Mouse (Mus musculus) embryo, embryonic 10.5 days (tissue): ENCODE measurements around the gene Fam131b.

Experiments used
- DNase-seq: peaks from one replicate; pipeline ENCODE4 v3.0.0-alpha.2; 2015; ENCODE audit warnings: low spot score

Fam131b gene

DNA sequence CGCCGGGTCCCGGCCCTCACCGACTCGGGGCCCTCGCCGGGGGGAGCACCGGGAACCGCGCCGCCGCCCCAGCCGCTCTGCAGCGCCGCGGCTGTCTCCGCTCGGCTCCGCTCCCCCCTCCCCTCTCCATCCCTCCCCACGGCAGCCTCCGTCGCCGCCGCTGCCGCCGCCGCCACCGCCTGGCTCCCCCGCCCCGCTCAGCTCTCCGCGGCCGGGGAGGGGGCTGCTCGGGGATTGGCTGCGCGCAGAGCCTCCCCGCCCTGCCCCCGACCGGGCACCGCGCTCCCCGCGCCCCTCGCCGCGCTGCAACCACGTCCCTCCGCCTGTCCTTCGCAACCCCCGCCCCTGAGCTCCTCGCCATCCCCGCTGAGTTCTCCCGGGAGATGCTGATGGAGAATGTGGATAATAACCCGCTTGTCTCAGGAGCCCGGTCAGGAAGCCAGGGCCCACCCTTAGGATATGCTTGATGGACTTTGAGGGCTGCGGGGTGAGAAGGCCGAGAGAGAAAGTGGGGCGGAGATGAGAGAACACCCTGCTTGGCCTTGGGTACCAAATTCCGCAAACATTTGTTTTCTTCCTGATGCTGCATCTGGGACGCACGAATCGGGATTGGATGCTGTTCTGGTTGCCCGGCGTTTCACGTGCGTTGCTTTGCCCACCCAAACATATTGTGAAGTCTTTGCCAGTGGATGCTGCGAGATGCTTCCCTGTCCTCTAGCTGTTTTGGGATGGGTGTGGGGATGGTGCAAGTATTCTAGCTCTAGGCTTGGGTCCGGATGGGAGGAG, at the start of gene Fam131b:
TSS of gene Fam131b (minus strand) at position 162 of the 786 bp plus-strand sequence.
- peak; percentile 70 for DNase-seq

DNA sequence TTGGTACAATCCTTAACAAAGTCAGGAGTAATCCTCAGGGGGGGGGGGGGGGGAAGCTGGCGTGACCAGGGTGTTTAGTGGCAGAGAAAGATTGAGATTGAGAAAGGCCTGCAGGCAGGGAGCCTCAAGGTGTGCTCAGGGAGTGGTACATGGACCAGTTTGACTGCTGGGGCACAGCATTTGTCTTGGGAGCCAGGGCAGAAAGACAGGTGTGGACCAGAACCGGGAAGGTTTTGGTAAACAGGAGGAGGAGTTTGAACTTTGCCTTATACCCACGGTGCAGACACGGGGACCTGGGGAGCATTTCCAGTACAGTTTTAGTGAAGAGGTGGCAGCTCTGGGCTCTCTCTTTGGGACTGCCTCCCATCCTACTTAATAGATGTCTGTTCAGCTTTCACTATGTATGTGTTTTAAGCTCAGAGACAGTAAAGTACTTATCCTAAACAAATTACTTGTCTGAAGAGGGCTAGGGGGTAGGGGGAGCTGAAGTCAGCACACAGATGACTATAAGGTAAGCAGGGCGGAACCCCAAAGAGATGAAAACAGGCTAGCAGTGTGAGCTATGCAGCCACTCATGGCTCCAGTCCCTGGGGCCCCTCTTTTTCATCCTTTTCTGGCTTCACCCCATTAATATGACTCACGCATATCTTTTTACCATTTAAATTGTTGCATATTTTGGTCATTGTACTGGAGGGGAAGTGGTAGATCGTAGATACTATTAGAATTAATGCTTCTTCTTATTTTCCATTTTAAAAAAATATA, 49.4 kb upstream of the Fam131b start:
- no peak for DNase-seq

DNA sequence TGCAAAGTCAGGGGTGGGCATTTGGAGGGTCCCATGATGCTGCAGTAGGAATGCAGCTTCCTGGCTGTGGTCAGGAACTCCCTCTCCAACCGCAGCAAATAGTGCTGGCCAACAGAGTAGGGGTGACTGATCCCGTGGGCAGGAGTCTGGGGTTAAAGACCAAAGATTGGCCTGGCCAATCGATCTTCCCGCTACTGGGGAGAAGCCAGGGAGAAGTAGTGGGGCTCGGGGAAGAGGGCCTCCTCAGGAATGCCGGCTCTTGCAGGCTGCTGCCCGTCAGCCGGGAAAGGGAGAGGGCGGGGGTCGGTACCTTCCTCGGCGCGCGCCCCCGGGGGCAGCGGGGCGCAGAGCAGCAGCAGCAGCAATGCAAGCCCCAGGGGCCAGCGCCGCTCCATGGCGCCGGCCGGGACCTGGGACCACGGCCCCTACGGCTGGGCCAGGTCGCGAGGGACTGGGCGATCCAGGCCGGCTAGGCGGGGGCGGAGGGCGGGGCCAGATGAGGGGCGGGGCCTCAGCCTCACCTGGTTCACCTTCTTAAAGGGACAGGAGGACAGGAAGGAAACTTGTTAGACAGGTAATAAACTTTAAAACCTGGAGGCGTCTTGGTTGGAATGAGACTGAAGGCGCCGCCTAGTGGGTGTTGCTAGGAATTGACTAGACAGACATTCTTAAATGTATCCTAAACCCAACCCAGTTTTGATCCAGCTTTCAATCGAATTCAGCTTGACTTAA, 48.5 kb upstream of the Fam131b start, which contains the start of gene Epha1:
TSS of gene Epha1 (minus strand) at position 453 of the 732 bp plus-strand sequence.
- peak; percentile 84 for DNase-seq

DNA sequence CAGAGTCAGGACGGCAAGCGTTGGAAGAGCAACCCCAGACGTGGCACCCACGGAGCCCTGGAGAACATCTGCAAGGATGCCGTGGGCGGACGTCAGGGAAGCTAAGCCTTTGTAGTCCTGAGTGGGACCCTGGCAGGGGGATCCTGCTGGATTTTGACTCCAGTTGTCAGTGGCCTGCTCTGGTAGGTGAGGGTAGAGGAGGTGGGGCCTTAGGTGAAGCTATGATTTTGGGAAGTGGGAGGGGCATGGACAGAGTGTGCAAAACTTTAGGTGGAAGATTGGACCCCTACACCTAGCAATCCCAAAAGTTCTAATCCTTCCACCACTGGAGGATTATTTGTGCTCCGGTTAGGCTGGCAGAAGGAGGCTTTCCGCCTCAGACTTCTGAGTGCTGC, 48.0 kb upstream of the Fam131b start:
- DNase-seq = no peak

DNA sequence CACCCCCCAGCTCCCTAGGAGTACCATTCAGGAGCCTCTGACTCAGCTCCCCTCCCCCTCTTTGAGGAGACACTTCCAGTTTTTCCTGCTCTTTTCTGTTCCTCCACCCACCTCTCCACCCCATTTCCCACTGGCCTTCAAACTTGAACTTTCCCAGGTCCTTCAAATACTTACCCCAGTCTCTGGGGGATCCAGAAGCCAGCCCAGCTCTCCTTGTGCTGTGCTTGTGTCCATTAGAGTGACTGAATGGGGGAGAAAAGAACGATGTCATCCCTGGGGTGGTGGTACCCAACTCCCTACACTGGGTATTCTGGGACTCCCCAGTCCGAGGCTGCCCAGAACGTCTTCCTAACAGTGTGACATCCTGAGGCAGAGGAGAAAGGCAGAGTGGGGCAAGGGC, 47.6 kb upstream of the Fam131b start:
- DNase-seq = no peak

DNA sequence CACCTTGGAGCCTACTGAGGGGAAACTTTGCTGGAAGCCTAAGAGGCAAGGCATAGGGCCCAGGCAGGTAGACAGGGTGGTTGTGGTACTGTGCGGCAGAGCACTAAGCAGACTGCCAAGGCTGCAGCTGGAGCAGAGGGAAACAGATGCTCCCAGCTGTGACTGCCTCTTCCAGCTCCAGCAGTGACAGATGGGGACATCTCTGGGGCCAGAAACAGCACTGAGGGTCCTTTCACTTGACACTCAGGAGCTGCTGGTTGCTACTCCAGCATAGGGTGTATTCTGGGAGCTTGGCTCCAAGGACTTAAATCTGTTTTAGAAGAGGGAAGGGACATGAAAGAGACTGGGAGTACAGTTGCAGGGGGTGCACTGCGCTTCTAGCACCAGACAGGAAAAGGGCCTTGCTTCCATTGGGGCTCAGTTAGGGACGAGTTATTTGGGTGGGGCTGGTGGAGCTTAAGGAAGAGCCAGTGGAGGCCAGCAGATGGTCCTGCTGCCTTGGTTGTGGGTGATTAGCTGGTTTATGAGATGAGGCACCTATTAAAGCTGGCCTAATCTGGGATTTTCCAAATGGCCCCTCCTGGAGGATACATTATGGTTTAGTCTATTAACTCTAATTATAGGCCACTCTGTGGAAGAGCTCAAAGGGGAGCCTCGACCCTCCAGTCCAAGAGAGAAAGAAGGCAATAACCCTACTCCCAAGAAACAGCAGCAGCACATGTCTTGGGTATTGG, 46.4 kb upstream of the Fam131b start:
- DNase-seq = no peak

DNA sequence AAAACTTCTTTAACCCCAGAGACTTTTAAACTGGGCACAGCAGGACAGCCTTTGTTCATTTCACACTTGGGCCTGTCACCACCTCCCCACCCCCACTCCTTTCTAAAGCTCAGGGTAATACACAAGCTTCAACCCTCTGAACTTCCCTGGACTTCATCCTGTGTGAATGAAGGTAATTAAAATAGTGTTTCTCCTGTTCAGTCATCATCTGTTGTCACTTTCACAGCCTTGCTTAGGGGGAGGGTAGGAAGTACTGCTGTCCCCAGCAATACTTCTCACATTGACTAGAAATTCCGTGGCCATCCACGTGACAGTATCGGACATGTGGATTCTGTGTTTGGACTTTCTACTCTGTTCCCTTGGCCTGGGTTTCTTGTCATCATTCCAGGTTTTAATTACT, 45.4 kb upstream of the Fam131b start:
- DNase-seq = peak; percentile 77

DNA sequence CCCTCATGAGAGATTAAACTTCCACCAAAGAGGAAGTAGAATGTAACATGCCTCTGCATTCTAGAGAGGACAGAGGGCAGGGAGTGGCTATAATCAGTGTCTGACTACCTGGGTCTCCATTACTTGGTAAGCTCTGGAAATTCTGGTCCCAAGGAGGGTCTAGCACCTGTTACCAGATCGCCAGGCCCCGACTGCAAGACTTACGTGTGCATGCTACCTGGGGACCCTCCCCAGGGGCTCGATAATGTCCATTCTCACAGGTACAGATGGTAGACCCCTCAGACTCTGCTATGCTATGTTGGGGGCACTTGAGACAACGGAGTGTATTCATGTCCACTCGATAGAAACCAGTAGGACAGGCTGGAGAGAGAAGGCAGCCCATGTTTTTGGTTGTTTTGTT, 40.8 kb upstream of the Fam131b start:
- DNase-seq = no peak

DNA sequence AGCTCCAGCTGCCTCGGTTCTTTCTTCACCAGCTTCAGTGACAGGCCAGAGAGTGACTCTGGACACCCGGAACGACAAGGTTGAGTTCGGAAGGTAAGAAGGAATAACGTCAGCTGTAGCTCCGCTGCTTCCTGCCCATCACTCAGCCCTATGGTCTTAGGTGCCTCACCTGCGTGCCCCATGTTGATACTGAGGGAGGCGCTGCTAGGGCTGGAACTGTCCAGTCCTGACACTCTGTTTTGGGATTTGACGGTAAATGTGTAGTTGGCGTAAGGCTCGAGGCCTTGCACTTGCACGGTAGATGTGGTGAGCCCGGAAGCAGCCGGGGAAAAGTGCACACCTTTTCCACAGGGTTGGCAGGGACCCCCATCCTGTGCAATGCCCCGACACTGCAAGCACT, 40.2 kb upstream of the Fam131b start:
- no peak for DNase-seq

DNA sequence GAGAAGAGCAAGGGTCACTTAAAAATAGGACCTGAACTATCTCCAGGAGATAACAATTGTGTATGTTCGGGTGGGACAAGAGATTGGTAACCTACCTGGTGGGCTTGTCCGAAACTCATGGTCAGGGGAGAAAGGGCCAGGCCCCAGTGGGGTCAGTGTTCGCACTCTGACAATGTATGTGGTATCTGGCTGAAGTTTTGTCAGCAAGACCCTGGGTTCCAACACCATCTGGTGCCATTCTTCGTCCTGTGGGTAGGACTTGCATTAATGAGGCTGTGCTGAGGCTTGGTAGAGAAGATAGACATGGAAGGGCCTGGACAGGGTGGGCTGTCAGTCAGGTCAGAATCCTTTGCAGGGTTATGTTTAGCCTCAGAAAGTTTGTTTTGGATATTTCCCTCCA, 39.6 kb upstream of the Fam131b start:
- DNase-seq = no peak

DNA sequence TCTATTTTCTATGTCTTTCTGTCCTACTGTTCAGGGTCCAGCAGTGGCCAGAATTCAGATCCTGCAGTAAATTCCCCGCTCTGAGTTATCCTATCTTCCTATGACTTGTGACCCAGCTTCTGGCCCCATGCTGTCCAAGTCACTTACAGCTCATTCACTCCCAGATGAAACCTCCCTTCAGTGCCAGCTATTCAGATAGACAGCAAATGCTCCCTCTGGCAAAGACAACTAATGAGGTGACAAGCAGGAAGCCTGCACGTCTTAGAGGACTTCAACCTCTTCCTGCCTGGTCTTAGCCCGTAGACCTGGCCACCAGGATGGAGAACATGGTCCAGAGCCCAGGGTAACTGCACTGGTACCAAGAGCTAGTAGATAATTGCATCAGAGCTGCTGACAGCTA, 38.5 kb upstream of the Fam131b start:
- DNase-seq = no peak

DNA sequence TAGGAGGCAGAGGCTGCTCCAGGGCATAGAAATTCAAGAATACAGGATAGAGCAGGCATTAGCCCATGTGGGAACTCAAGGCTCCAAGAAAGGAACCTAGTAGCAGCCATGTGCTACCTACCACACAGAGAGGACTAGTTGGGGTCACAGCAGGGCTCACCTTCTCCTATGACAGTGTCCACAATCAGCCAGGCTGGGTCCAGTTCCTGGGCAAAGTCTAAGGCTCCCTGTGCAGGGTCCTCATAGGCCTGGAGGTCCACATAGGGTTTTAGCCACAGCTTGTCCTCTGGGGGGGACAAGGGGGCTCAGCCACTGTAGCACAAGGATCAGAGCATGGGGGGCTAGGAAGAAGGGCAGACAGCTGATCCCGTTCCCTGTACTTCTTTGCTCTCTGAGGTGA, 38.1 kb upstream of the Fam131b start:
- DNase-seq = no peak

DNA sequence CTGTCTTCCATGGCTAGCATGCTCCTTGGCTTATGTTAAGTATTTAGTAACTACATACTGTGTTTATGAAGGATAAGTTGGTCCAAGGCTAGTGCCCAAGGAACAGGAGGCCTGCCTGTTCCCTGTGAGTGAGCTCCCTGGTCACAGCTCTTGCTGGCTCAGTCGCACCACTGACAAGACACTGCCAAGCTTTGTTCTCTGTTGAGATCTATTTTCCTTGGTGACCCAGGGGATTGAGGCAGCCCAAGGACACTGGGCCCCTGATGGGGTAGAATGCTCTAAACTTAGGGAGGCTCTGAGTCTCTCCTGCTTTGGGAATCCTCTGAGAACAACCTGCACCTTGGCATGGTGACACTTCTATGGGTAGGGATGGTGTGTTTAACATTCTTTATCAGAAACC, 37.6 kb upstream of the Fam131b start:
- DNase-seq = no peak

DNA sequence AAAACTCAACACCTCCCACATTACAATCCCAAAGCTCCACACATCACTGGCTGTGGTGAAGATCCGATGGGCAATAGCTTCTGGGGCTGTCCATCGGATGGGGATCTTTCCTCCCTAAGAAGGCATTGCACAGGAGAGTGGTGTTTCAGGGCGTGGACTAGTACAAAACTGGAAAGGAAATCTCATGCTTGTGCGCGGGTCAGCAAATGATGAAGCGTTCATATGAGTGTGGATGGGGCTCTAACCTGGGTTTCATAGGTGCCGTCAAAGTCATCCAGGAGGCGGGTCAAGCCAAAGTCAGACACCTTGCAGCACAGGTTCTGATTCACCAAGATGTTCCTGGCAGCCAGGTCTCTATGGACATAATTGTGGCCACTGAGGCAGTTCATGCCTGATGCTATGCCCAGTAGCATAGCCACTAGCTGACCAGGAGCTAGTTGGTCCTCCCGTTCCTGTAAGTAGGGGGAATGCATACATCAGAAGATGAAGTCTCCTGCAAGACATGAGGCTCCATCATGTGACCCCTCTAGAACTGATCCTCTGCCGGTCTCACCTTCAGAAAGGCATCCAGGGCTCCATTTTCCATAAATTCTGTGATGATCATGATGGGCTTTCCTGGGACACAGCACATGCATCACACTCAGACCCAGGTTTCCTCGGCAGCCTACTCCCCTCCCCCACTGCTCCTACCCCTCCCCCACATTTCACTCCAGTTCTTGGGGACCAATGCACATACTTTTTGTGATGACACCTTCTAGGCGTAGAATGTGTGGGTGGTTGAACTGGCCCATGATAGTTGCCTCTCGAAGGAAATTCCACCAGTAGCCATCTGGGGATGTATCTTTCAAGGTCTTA, 36.8 kb upstream of the Fam131b start:
- no peak for DNase-seq

DNA sequence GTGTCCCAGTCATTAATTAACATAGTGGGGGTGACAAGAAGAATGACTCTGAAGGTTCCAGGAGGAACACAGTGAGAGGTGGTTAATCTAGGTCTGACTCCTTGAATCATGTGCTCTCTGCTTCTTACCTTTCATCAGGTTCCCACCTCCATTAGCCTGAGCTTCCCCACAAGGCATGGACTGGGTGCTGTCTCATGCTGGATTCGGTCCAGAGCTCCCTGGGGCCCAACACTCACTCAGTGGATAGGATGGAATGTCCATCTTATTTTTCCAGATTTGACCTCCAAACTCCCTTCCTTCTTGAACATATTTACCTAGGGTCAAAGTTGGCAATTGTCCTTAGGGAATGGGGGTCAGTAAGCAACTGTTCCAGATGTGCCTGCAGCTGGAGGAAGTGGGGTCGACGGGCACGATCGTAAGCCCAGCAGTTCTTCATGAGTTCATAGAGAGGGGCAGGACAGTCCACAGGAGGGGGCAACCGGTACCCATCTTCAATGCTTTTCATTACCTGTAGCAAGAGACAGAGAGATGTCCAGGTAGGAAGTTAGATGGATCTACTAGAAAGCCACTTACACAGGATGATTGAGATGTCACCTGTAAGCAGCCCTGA, 35.9 kb upstream of the Fam131b start:
- no peak for DNase-seq

DNA sequence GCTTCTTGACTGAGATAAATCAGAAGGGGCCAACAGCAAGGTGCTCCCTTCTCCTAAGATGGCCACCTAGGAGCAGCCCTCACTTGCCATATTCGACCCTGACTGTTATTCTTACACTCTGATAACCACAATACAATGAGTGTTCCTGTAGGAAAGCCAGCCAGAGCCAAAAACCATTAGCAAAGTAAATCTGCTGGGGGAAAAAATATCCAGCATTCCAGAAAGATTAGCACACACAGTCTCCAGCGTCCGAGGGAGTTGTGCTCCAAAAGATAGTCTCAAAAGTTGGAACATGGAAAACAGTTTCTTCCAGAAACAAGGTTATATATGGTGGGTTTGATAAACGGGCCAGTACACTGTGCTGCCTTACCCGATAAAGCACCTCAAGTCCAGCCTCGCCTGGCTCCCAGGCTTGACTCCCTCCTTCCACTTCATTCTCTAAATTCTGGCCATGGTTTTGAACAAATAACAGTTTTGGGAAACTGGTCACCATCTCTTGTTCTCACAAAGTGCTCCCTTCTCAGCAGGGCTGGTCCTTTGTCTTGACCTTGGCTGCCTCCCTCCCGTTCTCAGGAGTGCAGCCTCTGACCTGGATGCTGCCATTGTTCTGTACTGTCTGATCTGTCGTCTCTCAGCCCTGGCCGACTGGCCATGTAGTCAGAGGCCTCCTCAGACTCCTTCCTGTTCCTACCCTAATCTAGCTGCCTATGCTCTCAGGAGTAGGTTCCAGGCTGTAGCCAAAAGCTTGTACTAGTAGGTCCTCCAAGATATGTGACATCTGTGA, 35.1 kb upstream of the Fam131b start:
- no peak for DNase-seq

DNA sequence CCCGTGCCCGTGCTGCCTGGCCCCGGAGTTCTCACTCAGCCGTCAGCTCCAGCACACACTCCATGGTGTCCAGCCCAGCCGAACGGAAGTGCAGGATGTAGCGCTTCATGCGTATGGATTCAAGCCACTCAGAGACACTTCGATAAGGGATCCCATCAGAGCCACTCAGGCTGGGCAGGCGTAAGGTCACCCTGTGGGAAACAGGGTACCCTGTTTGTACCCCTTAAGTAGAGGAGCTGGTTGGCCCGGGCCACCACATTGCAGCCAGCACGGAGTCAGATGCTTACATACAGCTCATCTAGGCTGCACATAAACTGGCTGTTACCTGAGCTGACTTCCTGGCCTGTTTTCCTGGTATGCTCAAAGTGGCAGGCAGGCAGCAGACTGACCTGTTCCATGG, 34.5 kb upstream of the Fam131b start:
- DNase-seq = no peak

DNA sequence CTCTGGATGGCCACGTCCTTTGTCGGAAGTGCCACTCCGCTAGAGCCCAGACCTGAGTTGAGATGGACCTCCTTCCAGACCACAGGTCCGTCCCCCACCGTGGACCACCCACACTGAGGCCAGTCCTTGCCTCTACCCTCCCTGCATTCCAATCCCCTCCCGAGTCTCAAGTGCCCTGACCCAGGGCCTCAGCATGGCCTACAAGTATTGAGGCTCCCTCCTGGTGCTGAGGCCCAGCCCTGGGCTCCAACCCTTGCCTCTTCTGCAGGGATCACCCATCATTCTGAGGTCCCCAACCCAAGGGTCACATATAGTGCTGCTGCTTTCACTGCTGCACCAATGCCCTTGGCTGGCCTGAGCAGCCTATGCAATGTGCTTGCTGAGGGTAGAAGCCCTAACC, 33.5 kb upstream of the Fam131b start:
- DNase-seq = no peak

DNA sequence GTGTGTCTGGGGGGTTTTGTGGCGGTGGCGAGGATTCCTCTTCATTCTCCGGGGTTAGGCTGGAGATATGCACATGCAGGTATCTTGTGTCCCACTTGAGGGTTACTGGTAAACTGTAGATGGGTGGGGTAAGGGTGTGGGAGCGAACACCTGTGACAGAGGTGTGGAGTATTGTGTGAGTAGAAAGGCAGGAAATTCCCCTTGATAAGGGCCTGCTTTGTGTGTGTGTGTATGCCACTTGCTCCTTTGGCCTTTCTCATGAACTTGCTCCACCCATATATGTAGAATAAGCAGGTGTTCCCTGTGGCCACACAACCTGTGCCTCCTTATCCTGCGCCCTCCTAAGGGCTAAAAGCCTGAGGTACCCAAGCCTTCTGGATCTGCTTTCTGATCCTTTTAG, 32.5 kb upstream of the Fam131b start:
- DNase-seq = no peak
